Mouse (Mus musculus): ENCODE data around the gene Dmrtc1a. TPM values are rescaled to one million over a fixed set of nuclear protein-coding genes. Genes with fewer than 3 reads are reported as not detected.
"Not testable (repeated sequence)": the region's sequence is repeated elsewhere in the genome, so short reads cannot be mapped to it uniquely, and the experiment has no call there.

Gene Dmrtc1a
- total RNA-seq (2021) = not detected
- long read RNA-seq, experiment 1 = 0 reads
- long read RNA-seq, experiment 2 = 0 reads

DNA sequence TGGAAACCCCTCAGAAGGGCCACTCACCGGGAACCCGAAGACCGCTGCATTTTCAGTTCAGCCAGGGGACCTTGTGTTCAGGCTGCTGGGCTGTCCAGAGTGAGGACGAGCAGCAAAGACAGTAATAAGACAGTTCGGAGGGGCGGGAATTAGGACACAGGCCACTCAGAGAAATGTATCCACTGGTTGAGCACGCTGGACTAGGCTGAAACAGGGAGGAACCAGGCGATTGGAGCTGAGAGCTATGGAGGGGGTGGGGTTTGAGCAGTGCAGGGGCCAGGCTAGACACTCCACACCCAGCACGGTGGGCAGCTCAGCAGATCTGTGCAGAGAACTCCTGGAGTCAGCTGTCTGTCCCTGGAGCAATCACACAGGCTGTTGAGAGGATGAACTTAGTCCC lies at the start of gene Dmrtc1a, which contains the start of gene 1700011M02Rik:
Dmrtc1a (minus strand) TSS at position 101 of the 400 bp plus-strand sequence.
1700011M02Rik (plus strand) TSS at position 319 of the 400 bp plus-strand sequence.
- DNase-seq; intact Hi-C loops (cut with DNase I): not testable (repeated sequence)

DNA sequence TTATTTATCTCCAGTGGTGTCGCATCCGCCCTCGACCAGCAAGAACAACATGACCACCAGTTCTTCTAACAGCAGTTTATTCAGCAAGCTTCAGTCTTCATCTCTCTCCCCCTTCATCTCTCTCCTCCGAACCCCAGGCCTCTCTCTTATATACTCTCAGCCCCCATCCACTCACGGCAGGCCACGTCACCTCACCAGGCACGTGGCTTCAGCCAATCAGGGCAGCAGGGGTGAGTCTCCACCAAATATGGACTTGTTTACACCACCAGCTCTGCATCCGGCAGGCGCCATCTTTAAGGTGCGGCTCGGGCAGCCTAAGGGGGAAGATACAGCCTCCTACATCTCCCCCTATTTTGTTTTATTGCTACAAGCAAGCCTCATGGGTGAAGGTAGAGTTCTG lies 41.6 kb upstream of the Dmrtc1a start:
- DNase-seq; intact Hi-C loops (cut with DNase I): not testable (repeated sequence)

DNA sequence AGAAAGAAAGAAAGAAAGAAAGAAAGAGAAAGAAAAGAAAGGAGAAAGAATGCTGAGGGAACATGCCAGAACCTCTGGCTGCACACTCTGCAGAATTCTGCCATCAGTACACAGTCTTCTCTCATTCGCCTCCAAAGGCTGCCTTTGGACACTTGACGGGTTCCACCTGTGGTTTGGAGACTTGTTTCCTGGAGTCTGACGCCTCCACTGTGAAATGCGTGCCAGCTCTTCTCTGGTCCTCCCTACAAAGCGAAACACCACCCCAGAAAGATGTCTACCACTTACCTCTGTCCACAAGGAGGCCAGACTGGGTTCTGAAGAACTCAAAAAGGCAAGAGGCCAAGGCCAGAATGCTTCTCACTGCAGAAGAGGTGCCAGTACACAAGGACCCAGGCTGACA lies 28.3 kb upstream of the Dmrtc1a start:
- no peak for DNase-seq
- intact Hi-C loops (cut with DNase I) = no loop called here

DNA sequence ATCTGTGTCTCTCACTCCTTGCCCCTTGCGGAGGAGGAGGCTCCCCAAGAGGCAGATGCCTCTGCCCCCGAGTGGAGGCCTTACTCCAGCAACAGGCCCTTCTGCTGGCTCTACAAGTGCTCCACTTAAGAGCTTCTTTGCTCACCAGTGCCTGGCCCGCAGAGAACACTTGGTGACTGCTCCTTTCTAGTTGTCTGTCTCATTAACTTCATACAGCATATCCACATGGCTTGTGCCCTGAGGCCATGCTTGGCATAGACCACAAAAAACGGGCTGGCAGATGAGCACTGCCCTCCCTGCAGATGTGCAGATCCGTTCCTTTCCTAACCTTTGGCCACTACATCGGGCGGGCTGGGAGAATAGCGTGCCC lies 25.9 kb upstream of the Dmrtc1a start:
- DNase-seq = no peak
- intact Hi-C loops (cut with DNase I) = no loop called here

DNA sequence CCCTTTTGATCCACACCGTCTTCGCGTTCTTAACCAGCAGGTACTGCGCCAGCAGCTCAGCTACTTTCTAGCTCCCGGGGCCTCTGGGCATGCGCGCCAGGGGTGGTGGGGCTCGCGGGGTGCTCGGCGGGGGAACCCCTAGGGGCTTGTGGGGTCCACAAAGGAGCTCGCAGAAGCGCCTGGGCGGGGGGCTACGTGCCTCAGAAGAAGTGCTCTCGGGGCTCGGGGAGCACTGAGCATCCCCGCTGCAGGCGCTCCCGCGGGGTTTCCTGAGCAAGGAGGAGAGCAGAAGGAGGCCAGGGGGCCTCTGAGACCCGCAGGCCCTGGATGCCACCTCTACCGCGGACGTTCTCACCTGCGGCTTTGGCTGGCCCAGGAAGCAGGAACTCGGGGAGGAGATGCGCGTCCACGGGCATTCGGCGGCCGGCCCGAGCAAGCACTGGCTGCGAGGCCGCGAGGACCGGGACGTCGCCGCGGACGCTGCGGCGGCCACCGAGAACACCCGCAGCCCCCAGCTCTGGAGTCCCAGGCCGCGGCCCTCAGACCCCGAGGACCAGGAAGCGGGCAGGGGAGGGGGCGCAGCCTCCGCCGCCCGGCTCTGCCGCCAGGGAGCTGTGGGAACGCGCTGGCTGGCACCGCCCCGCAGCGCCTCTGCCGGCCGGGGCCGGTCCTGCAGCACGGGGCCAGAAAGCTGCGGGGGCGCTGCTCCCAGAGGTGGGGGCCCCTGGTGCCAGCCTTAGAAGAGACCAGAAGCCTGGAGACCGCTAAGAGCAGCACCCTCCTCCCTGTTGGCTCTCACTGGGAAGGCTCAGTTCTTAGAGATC lies 25.3 kb upstream of the Dmrtc1a start:
- intact Hi-C loops (cut with DNase I) = no loop called here
- DNase-seq = peak in 1 of 2 experiments; percentile 19

DNA sequence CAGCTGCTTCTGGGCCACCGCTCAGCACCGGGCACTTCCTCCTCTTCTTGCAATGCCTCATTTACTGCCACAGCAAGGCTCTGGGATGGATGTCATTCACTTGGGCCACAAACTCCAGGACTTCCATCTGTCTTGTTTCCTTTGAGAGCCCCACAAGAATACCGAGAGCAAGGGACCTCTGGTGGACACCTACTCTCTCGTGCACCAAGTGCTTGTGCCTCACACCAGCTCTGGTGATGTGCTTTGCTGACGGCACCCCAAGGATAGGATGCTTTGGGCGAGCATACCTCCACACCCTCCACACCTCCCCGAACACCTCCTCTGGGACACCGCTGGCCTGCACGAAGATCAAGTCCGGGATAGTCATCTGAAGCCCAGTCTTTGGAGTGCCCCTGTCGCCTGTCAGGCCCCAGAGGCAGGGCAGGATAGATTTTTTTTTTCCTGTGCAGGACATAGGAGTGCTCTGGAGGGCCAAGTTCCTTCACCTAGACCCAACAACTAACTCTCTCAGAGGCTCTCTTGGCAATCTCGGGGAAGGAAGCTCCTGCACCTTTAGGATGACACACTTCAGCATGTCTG lies 24.6 kb upstream of the Dmrtc1a start:
- intact Hi-C loops (cut with DNase I) = no loop called here
- DNase-seq = no peak

DNA sequence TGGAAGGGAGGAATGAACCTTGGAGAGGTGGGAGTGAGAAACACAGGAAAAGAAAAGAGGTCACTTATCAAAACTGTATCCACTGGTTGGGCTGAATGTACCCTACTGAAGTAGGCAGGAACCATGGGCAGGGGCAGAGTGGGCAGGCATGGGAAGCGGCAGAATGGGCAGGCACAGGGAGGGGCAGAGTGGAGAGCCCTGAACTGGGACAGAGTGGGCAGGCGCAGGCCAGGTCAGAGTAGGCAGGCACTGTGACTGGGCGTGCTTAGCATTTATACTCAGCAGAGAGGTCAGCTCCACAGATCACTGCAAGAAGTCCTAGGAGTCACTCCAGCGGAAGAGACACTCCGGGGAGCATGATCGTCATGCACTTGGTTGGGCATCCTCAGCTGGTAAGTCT lies 19.6 kb upstream of the Dmrtc1a start, which contains the start of gene 1700018G05Rik:
1700018G05Rik (plus strand) TSS at position 301 of the 400 bp plus-strand sequence.
- DNase-seq; intact Hi-C loops (cut with DNase I): not testable (repeated sequence)

DNA sequence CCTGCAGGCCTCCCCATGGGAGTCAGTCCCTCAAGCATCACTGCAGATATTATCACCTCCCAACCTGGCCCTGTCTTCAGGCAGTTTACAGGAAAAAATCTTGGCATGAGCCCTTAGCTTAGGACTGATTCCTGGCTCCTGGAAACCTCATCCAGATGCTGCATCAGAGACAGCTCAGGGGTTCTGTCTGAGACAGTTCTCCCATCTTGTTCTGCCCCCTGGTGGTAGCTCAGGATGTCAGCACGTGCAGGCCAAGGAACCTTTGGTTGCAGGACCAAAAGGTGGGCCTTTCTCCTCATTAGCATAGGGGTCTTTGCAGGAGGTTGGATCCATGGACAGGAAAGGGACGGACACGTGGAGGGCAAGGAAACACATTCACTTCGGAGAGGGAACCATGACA lies 18.2 kb upstream of the Dmrtc1a start:
- not testable (repeated sequence) for DNase-seq

DNA sequence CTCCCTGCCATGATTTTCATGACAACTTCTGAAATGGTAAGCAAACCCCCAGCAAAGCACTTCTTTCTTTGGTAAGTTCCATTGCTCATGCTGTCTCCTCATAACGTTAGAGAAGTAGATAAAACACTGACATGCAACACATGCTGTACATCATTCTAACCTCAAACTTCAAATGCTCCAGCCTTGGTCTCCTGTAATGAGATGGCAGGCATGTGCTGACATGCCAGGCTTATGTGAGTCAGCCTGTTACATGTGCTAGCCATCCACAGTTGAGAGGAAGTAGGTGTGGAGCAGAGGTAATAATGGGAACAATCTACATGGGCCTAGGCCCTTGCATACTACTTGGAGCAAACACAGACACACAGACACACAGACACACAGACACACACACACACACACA lies 6.3 kb upstream of the Dmrtc1a start:
- DNase-seq; intact Hi-C loops (cut with DNase I): not testable (repeated sequence)

More for the DNA sequence above, 18.2 kb upstream of the Dmrtc1a start:
- intact Hi-C loops (cut with DNase I) = not testable (repeated sequence)

DNA sequence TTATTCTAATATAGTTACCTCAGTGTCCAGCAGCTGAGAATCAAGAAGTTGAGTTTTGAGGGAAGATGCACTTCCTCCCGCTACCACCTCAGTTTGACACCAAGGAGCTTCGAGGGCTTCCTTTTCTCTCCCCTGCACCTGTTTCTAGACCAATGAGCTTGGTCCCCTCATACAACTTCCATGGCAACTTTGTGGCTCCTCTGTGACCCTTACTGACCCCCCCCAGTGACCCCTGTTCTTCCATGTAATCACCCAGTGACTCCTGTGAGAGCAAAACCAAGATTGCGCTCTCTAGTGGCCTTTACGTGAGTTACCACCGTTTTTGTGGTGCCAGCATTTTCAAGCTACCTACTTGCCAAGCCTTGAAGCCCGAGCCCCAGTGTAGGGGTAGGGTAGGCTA lies 40.6 kb downstream of the Dmrtc1a start, which contains the start of gene 1700031F05Rik:
1700031F05Rik (minus strand) TSS at position 101 of the 400 bp plus-strand sequence.
- intact Hi-C loops (cut with DNase I) = no loop called here
- DNase-seq = no peak

DNA sequence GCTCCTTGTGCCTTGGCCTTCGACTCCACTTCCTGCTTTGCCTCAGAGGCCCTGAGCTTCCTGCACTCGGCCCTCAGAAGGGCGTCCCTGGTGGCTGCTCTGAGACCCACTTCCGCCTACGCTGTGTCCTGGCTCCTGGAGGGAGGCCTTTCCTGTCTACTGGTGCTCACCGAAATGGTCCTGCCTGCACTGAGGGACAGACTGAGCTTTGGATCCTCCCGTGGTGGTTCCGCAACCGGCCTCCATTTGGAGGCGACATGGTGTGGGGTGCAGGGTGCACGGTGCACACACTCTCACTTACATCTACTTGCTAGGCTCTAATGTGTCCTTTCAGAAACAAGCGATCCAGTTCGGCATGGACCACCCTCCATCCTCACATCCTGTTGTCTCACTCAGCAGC lies 54.0 kb downstream of the Dmrtc1a start, which contains the start of gene Dmrtc1c2:
Dmrtc1c2 (minus strand) TSS at position 101 of the 400 bp plus-strand sequence.
- DNase-seq; intact Hi-C loops (cut with DNase I): not testable (repeated sequence)

Other genes starting within 250 kb of the Dmrtc1a start
- not detected for gene Gm3880, start 221.7 kb downstream of the Dmrtc1a start, total RNA-seq (2021)
- not detected for gene Gm9112, start 201.1 kb downstream of the Dmrtc1a start, total RNA-seq (2021)
- gene Dmrtc1b, start 200.8 kb downstream of the Dmrtc1a start, total RNA-seq (2021) = not detected
- gene Dmrtc1c1, start 105.7 kb downstream of the Dmrtc1a start, total RNA-seq (2021) = not detected
- gene Dmrtc1c2, start 54.1 kb downstream of the Dmrtc1a start, total RNA-seq (2021) = not detected
- not detected for gene 1700031F05Rik, start 40.7 kb downstream of the Dmrtc1a start, total RNA-seq (2021)
- not detected for gene 1700011M02Rik, start 218 bp upstream of the Dmrtc1a start, total RNA-seq (2021)
- gene 1700018G05Rik, start 19.7 kb upstream of the Dmrtc1a start, total RNA-seq (2021) = not detected

Measured in gastrocnemius, postnatal 36 days (tissue).